Mouse (Mus musculus): ENCODE measurements at regions not wholly inside any gene's neighbourhood (a gene's known extent, or its start where the extent isn't known, plus 50 kb on each side); places are given as distances from the start of the nearest gene placed in this dataset.
A peak's percentile ranks its signal among the peaks of the same experiment; 100 is the strongest.

DNA sequence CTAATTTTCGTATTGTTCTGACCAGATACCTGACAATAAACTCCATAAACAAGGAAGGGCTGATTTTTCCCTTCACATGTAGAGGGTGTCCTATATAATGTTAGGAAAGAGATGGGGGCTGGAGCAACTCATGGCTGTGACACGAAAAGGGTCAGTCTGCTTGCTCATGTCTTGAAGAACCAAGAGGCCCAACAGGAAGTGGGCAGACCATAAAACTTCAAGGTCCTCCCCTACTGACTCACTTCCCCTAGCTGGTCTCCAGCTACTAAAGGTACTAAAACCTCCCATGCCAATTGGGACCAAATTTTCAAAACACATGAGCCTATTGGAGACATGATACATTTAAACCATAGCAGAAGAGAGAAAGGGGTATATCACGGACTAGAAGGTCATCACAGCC is 302.1 kb upstream of the Tgfbr2 start:
- ATAC-seq (replicated peaks; ENCODE audit: low FRiP score, low read depth) (no peak), DNase-seq (ENCODE audit: low spot score) (no peak)
- H3K9me3 ChIP-seq (replicated peaks; ENCODE audit: low read length): no peaks in the 10 kb centered on the region

GRCm38 (mm10) chr9:116475206-116475955 is 300.2 kb upstream of the Tgfbr2 start:
- Histone ChIP-seq H3K36me3 (ENCODE audit: insufficient read depth, low read length) (no peaks in the 10 kb centered on the region), H3K4me2 (ENCODE audit: low read length) (no peak overlapping the region), H3K9ac (ENCODE audit: low read depth, low read length) (no peak overlapping the region), H3K4me3 (replicated peaks; ENCODE audit: low read depth, low read length) (no peak overlapping the region), H3K27me3 (ENCODE audit: insufficient read depth, low read length) (no peaks in the 10 kb centered on the region), H3K27ac (no peak overlapping the region), H3K4me1 (replicated peaks; ENCODE audit: insufficient read depth, low read length) (no peaks in the 10 kb centered on the region), H3K9me3 (replicated peaks; ENCODE audit: low read length) (no peaks in the 10 kb centered on the region)
- no peak for DNase-seq (ENCODE audit: low spot score)
- no peak for ATAC-seq (replicated peaks; ENCODE audit: low FRiP score, low read depth)
- 73% methylated on average over 12 of the region's 12 CpGs for WGBS
- TF ChIP-seq CTCF (IDR thresholded peaks at IDR 0.05; ENCODE audit: low read depth): no peak

More for the DNA sequence above, 302.1 kb upstream of the Tgfbr2 start:
- no peak overlapping the region for H3K4me3 ChIP-seq (replicated peaks; ENCODE audit: low read depth, low read length)
- H3K4me2 ChIP-seq (ENCODE audit: low read length): no peak overlapping the region
- no peak for TF ChIP-seq CTCF (IDR thresholded peaks at IDR 0.05; ENCODE audit: low read depth)
- no peaks in the 10 kb centered on the region for H3K27me3 ChIP-seq (ENCODE audit: insufficient read depth, low read length)
- no peak overlapping the region for H3K27ac ChIP-seq
- no peaks in the 10 kb centered on the region for H3K4me1 ChIP-seq (replicated peaks; ENCODE audit: insufficient read depth, low read length)
- no peak overlapping the region for H3K9ac ChIP-seq (ENCODE audit: low read depth, low read length)
- H3K36me3 ChIP-seq (ENCODE audit: insufficient read depth, low read length): no peaks in the 10 kb centered on the region
- 89% methylated on average over 3 of the region's 3 CpGs for WGBS

- H3K4me2 ChIP-seq (ENCODE audit: low read length): no peak overlapping the region
- no peak overlapping the region for H3K27ac ChIP-seq
- TF ChIP-seq CTCF (IDR thresholded peaks at IDR 0.05; ENCODE audit: low read depth): peak; percentile 29; the same call in 1 of the 2 replicates
- H3K4me3 ChIP-seq (replicated peaks; ENCODE audit: low read depth, low read length): no peak overlapping the region
- DNase-seq (ENCODE audit: low spot score): no peak
- H3K4me1 ChIP-seq (replicated peaks; ENCODE audit: insufficient read depth, low read length): no peaks in the 10 kb centered on the region
- H3K9me3 ChIP-seq (replicated peaks; ENCODE audit: low read length): no peaks in the 10 kb centered on the region
- H3K36me3 ChIP-seq (ENCODE audit: insufficient read depth, low read length): no peaks in the 10 kb centered on the region
- H3K27me3 ChIP-seq (ENCODE audit: insufficient read depth, low read length): no peaks in the 10 kb centered on the region
- WGBS: 86% methylated on average over 4 of the region's 4 CpGs
- H3K9ac ChIP-seq (ENCODE audit: low read depth, low read length): no peak overlapping the region
- no peak for ATAC-seq (replicated peaks; ENCODE audit: low FRiP score, low read depth)
These were observed 297.7 kb upstream of the Tgfbr2 start for GRCm38 (mm10) chr9:116472855-116473254.

DNA sequence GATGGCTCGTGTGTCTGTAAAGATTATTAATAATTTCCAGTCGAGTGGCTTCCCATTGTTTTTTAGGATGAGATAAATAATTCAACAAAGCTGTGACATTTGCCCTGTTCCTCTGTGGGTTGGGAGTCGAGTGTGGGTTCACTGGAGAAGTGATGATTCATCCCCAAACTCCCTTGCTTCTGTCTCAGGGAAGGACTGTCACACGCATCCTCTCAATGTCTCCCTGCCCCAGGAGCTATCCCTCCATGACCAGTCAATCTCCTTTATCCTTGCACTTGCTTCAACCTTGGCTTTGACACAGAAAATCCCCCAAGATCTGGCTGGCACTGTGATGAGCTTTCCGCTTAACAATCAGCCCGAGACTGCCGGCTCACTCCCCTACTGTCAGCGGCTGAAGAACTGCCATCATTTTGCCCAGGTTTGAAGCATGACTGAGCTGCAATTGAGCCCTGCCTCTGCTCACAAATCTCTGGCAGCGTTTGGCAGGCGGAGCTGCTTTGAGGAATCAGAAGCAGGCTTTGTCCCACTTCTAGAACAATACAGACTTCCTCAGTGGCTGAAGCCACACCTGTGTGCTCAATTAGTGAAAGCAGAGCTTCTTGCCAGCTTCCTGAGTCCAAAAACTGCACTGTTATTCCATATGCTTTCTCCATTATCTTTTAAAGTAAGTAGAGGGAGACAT is 293.6 kb upstream of the Tgfbr2 start:
- DNase-seq (ENCODE audit: low spot score) (peak; percentile 58), ATAC-seq (replicated peaks; ENCODE audit: low FRiP score, low read depth) (no peak)
- Histone ChIP-seq H3K4me2 (ENCODE audit: low read length) (no peak overlapping the region), H3K4me1 (replicated peaks; ENCODE audit: insufficient read depth, low read length) (no peaks in the 10 kb centered on the region), H3K27me3 (ENCODE audit: insufficient read depth, low read length) (no peaks in the 10 kb centered on the region), H3K27ac (no peak overlapping the region), H3K9ac (ENCODE audit: low read depth, low read length) (no peak overlapping the region), H3K4me3 (replicated peaks; ENCODE audit: low read depth, low read length) (no peak overlapping the region), H3K9me3 (replicated peaks; ENCODE audit: low read length) (no peaks in the 10 kb centered on the region), H3K36me3 (ENCODE audit: insufficient read depth, low read length) (no peaks in the 10 kb centered on the region)
- WGBS: 28% methylated on average over 10 of the region's 10 CpGs
- no peak for TF ChIP-seq CTCF (IDR thresholded peaks at IDR 0.05; ENCODE audit: low read depth)

DNA sequence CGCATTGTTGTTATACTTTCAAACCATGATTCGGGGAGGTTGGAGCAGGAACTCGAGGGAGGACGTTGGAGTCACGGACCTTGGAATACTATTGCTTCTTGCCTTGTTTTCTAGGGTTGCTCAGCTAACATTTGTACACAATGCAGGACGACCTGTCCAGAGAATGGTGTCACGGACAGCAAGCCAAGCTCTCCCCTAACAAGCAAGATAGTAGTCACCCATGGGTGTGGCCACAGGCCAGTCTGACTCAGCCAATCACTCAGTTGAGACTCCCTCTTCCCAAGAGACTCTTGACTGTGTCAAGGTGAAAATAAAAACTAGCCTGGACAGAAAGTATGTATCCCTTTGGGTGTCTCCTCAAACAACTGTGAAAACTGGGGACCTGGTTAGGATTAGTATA is 291.2 kb upstream of the Tgfbr2 start:
- ATAC-seq (replicated peaks; ENCODE audit: low FRiP score, low read depth): no peak
- no peak overlapping the region for H3K4me2 ChIP-seq (ENCODE audit: low read length)
- H3K4me1 ChIP-seq (replicated peaks; ENCODE audit: insufficient read depth, low read length): no peaks in the 10 kb centered on the region
- no peaks in the 10 kb centered on the region for H3K36me3 ChIP-seq (ENCODE audit: insufficient read depth, low read length)
- 90% methylated on average over 7 of the region's 7 CpGs for WGBS
- no peak overlapping the region for H3K27ac ChIP-seq
- no peak overlapping the region for H3K9ac ChIP-seq (ENCODE audit: low read depth, low read length)
- no peak overlapping the region for H3K4me3 ChIP-seq (replicated peaks; ENCODE audit: low read depth, low read length)
- TF ChIP-seq CTCF (IDR thresholded peaks at IDR 0.05; ENCODE audit: low read depth): no peak
- no peaks in the 10 kb centered on the region for H3K27me3 ChIP-seq (ENCODE audit: insufficient read depth, low read length)
- H3K9me3 ChIP-seq (replicated peaks; ENCODE audit: low read length): no peaks in the 10 kb centered on the region
- no peak for DNase-seq (ENCODE audit: low spot score)

DNA sequence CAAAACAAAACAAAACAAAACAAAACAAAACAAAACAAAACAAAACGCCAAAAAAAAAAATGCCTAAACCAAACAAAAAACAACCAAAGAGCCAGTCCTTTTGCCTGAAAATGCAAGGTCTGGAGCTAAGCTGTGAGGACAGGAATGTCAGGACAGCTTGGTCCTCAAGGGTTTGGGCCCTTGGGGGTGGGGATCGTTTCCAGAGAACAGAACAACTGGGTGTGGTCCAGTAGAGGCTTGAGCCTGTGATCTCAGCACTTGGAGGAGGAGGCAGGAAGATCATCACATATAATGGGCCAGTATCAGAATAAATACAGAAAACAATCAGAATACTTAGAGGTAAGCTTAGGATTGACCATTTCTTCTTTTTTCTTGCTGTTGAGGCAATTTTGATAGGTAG is 289.5 kb upstream of the Tgfbr2 start:
- no peak for TF ChIP-seq CTCF (IDR thresholded peaks at IDR 0.05; ENCODE audit: low read depth)
- no peak for ATAC-seq (replicated peaks; ENCODE audit: low FRiP score, low read depth)
- no peaks in the 10 kb centered on the region for H3K27me3 ChIP-seq (ENCODE audit: insufficient read depth, low read length)
- no peaks in the 10 kb centered on the region for H3K36me3 ChIP-seq (ENCODE audit: insufficient read depth, low read length)
- WGBS: 43% methylated on average over 2 of the region's 2 CpGs
- no peak overlapping the region for H3K4me2 ChIP-seq (ENCODE audit: low read length)
- H3K27ac ChIP-seq: no peak overlapping the region
- no peaks in the 10 kb centered on the region for H3K9me3 ChIP-seq (replicated peaks; ENCODE audit: low read length)
- no peak overlapping the region for H3K9ac ChIP-seq (ENCODE audit: low read depth, low read length)
- no peak for DNase-seq (ENCODE audit: low spot score)
- H3K4me1 ChIP-seq (replicated peaks; ENCODE audit: insufficient read depth, low read length): no peaks in the 10 kb centered on the region
- H3K4me3 ChIP-seq (replicated peaks; ENCODE audit: low read depth, low read length): no peak overlapping the region
